Mouse (Mus musculus): ENCODE data around the gene Fbxo2. TPM values are rescaled to one million over a fixed set of nuclear protein-coding genes. Genes with fewer than 3 reads are reported as not detected.
"Not testable (repeated sequence)": the region's sequence is repeated elsewhere in the genome, so short reads cannot be mapped to it uniquely, and the experiment has no call there.

Fbxo2 gene
- 1.3 and 2.8 TPM in 2 replicates for polyA plus RNA-seq (2014; fragmentation: Nextera tagmentation; extraction: Ambion mirVana)

DNA sequence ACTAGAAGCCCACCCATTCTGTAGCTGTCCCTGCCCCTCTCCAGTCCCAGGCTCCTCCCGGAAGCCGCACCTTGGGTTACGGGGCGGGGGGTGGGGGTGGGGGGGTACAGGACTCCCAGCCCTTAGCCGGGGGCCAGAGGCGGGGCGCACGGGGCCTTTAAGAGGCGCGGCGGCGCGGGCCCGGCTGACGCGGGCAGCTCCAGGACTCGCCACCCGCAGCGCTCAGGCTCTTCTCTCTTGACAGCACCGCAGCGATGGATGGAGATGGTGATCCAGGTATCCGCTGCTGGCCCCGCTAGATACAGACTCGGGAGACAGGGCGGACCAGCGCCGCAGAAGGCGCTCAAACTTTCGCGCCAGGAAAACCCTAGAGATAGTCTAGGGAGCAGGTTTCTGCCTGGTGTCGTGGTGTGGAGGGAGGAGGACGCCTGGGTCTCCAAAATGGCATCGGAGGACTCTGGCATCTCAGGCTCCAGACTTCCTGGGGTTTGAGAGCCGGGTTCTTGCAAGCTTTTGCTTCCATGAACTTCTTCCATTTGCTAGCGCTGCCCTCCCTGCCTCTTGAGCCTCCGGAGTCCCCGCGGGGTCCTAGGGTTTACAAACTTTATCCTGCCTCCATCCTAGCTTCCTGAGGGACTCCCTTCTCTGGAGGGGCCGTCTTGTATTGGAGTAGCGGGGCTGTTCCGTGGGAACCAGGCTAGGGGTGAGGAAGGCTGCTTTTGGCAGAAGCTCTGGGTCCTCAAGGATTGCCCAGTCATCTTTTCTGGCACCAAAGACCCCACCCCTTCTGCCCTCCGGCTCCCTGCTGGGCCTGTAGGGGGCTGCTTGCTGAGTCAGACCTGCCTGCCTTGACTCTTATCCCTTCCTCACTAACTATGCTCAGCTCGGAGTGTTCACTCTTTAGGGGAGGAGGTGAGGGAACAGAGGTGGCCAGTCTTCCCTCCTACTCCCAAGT lies at the start of gene Fbxo2, which contains the start of gene Fbxo44:
Gene Fbxo2, plus strand, starts transcription at position 186 of the 955 bp plus-strand sequence.
Gene Fbxo44, minus strand, starts transcription at position 47 of the 955 bp plus-strand sequence.
- peak within 1 kb of the TSS; percentile 50 for H3K4me3 ChIP-seq (ENCODE audit: low read depth, low read length)
- WGBS, result 2% methylated on average over 40 of the region's 43 CpGs
- H3K4me1 ChIP-seq (ENCODE audit: control insufficient read depth, insufficient read depth, low read length), result peaks cover 17% of the 10 kb centered on the region
- H3K27me3 ChIP-seq (ENCODE audit: control insufficient read depth, insufficient read depth, low read length), result peaks cover 47% of the 10 kb centered on the region
- ATAC-seq (ENCODE audit: insufficient read depth, low FRiP score, low TSS enrichment) (peak; percentile 21; the same call in 1 of the 2 replicates), DNase-seq (ENCODE audit: low spot score) (no peak)
- no peaks in the 10 kb centered on the region for H3K9me3 ChIP-seq (ENCODE audit: control insufficient read depth, low read length)
- peak within 1 kb of the TSS; percentile 92 for H3K4me2 ChIP-seq (ENCODE audit: low read depth)
- peak within 1 kb of the TSS; percentile 74 for H3K27ac ChIP-seq (ENCODE audit: low read depth, low read length)
- H3K9ac ChIP-seq (ENCODE audit: low read length), result peak within 1 kb of the TSS; percentile 67
- peaks cover 4% of the 10 kb centered on the region for H3K36me3 ChIP-seq (ENCODE audit: control insufficient read depth, insufficient read depth, low read length)

DNA sequence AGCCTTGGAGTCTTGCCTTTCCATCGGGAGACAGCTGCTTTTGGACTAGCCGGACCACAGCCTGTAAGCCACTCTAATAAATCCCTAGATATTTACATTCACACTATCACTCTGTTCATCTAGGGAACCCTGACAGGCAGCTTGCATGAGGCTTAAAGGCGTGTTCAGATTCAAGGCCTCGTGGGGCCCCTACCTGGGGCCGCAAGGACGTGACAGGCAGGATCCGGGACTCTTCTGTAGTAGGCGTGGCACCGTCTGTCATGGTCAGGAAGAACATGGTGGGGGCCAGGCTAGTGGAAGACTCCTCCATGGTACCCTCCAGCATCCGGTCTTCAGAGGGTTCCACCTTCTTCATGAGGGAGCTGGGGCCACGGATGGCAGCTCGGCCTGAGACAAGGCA lies 47.9 kb upstream of the Fbxo2 start:
- Histone ChIP-seq H3K4me3 (ENCODE audit: low read depth, low read length) (no peak overlapping the region), H3K36me3 (ENCODE audit: control insufficient read depth, insufficient read depth, low read length) (no peaks in the 10 kb centered on the region), H3K27ac (ENCODE audit: low read depth, low read length) (no peak overlapping the region), H3K9me3 (ENCODE audit: control insufficient read depth, low read length) (no peaks in the 10 kb centered on the region), H3K4me2 (ENCODE audit: low read depth) (no peak overlapping the region), H3K27me3 (ENCODE audit: control insufficient read depth, insufficient read depth, low read length) (no peaks in the 10 kb centered on the region), H3K9ac (ENCODE audit: low read length) (no peak overlapping the region), H3K4me1 (ENCODE audit: control insufficient read depth, insufficient read depth, low read length) (peaks cover 12% of the 10 kb centered on the region)
- DNase-seq (ENCODE audit: low spot score), result no peak
- 88% methylated on average over 12 of the region's 12 CpGs for WGBS
- no peak for ATAC-seq (ENCODE audit: insufficient read depth, low FRiP score, low TSS enrichment)

DNA sequence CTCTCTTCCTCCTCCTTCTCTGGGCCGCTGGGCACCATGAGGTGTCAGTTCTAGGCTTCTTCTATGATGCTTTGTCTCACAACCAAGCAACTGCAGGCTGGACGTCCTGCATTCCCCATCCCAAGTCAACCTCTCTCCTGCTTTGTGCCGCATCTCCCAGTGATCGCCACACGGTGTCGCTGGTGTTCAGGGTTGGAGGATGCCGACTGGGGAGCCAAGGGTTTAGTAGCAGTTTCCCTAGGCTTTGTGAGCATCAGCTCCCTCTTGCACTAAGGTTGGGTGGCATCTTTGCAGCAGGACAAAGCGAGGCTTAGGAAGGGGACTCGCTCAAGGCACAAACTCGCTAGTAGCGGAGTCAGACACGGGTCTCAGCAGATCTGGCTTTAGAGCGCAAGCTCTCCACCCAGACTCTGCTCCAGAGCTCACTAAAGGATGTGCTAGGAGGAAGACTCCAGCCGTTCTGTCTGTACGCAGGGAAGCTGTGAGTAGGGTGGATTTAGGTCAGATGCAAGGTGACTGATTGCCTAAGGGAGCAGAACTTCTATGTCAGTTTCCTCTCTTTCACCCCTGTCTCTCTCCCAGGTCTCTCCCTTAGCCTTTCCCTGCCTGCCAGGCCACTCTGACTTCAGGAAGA lies 45.5 kb upstream of the Fbxo2 start:
- ATAC-seq (ENCODE audit: insufficient read depth, low FRiP score, low TSS enrichment) (peak; percentile 70), DNase-seq (ENCODE audit: low spot score) (peak; percentile 93)
- 5% methylated on average over 15 of the region's 15 CpGs for WGBS
- Histone ChIP-seq H3K4me3 (ENCODE audit: low read depth, low read length) (no peak overlapping the region), H3K4me1 (ENCODE audit: control insufficient read depth, insufficient read depth, low read length) (peaks cover 2% of the 10 kb centered on the region; the same call in 1 of the 2 replicates), H3K4me2 (ENCODE audit: low read depth) (no peak overlapping the region), H3K9ac (ENCODE audit: low read length) (no peak overlapping the region), H3K27me3 (ENCODE audit: control insufficient read depth, insufficient read depth, low read length) (no peaks in the 10 kb centered on the region), H3K27ac (ENCODE audit: low read depth, low read length) (no peak overlapping the region), H3K36me3 (ENCODE audit: control insufficient read depth, insufficient read depth, low read length) (no peaks in the 10 kb centered on the region), H3K9me3 (ENCODE audit: control insufficient read depth, low read length) (no peaks in the 10 kb centered on the region)

DNA sequence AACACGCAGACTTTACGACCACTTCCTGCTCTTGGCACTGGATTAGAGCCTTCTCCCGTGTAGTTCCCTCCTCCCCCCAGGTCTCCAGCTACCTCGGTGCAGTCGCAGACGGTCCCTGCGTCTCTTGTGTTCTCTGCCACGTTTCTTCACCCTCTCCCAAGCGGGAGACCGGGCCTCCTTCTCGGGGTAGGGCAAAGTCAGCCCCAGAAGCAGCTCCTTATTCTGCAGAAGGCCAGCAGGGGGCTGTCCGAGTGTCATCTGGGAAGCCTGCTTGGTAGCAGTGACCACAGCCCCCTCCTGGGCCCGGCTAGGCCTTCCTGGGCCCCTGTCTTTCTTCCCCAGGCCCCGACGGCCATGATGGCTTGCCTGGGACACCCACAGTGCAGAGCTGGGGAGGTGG lies 45.0 kb upstream of the Fbxo2 start:
- Histone ChIP-seq H3K9me3 (ENCODE audit: control insufficient read depth, low read length) (no peaks in the 10 kb centered on the region), H3K4me3 (ENCODE audit: low read depth, low read length) (no peak overlapping the region), H3K4me2 (ENCODE audit: low read depth) (no peak overlapping the region), H3K27me3 (ENCODE audit: control insufficient read depth, insufficient read depth, low read length) (no peaks in the 10 kb centered on the region), H3K4me1 (ENCODE audit: control insufficient read depth, insufficient read depth, low read length) (peaks cover 2% of the 10 kb centered on the region; the same call in 1 of the 2 replicates), H3K27ac (ENCODE audit: low read depth, low read length) (0 out of 2 replicates have a peak overlapping the region, but pooled peaks have one; percentile 3), H3K36me3 (ENCODE audit: control insufficient read depth, insufficient read depth, low read length) (no peaks in the 10 kb centered on the region), H3K9ac (ENCODE audit: low read length) (0 out of 2 replicates have a peak overlapping the region, but pooled peaks have one; percentile 35)
- ATAC-seq (ENCODE audit: insufficient read depth, low FRiP score, low TSS enrichment) (no peak; the same call in 1 of the 2 replicates), DNase-seq (ENCODE audit: low spot score) (peak; percentile 57)
- 7% methylated on average over 15 of the region's 15 CpGs for WGBS

DNA sequence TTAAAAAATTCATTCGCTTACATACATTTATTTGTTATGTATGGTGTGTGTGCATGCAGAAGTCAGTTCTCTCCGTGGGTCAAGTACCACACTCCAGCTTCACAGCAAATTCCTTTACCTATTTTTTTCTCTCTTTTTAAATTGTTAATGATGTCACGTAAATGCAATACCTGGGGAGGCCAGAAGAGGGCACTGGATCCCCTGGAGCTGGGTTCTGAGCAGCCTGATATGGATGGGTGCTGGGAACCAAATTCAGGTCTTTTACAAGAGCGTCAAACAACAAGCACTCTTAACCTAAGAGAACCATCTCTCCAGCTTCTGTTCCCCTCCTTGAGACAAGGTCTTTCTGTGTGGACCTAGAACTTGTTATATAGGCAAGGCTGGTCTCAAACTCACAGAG lies 43.8 kb upstream of the Fbxo2 start:
- H3K36me3 ChIP-seq (ENCODE audit: control insufficient read depth, insufficient read depth, low read length), result no peaks in the 10 kb centered on the region
- no peak overlapping the region for H3K4me3 ChIP-seq (ENCODE audit: low read depth, low read length)
- H3K4me1 ChIP-seq (ENCODE audit: control insufficient read depth, insufficient read depth, low read length), result peaks cover 2% of the 10 kb centered on the region; the same call in 1 of the 2 replicates
- ATAC-seq (ENCODE audit: insufficient read depth, low FRiP score, low TSS enrichment), result no peak
- DNase-seq (ENCODE audit: low spot score), result no peak
- H3K4me2 ChIP-seq (ENCODE audit: low read depth), result no peak overlapping the region
- H3K27ac ChIP-seq (ENCODE audit: low read depth, low read length), result no peak overlapping the region
- WGBS, result 82% methylated on average over 4 of the region's 4 CpGs
- no peaks in the 10 kb centered on the region for H3K27me3 ChIP-seq (ENCODE audit: control insufficient read depth, insufficient read depth, low read length)
- no peaks in the 10 kb centered on the region for H3K9me3 ChIP-seq (ENCODE audit: control insufficient read depth, low read length)
- H3K9ac ChIP-seq (ENCODE audit: low read length), result no peak overlapping the region

DNA sequence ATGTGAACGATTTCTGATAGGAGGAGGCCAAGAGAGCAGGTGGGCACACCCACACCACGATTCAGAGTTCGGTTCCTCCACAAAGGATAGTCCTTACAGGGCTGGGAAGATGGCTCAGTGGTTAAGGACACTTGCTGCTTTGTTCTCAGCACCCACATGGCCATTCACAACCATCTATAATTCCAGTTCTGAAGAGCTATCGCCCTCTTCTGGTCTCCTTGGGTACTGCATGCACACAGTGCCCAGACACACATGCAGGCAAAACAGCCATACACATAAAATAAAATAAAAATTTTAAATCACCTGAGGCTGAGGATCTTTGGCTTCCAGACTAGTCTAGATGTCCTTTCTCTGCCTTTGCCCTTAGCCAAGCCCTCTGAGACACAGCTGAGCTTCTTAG lies 43.0 kb upstream of the Fbxo2 start:
- DNase-seq (ENCODE audit: low spot score) (no peak), ATAC-seq (ENCODE audit: insufficient read depth, low FRiP score, low TSS enrichment) (no peak)
- WGBS, result 73% methylated on average over 4 of the region's 4 CpGs
- Histone ChIP-seq H3K9ac (ENCODE audit: low read length) (no peak overlapping the region), H3K36me3 (ENCODE audit: control insufficient read depth, insufficient read depth, low read length) (no peaks in the 10 kb centered on the region), H3K4me2 (ENCODE audit: low read depth) (no peak overlapping the region), H3K4me1 (ENCODE audit: control insufficient read depth, insufficient read depth, low read length) (peaks cover 2% of the 10 kb centered on the region; the same call in 1 of the 2 replicates), H3K4me3 (ENCODE audit: low read depth, low read length) (no peak overlapping the region), H3K27me3 (ENCODE audit: control insufficient read depth, insufficient read depth, low read length) (no peaks in the 10 kb centered on the region), H3K27ac (ENCODE audit: low read depth, low read length) (no peak overlapping the region), H3K9me3 (ENCODE audit: control insufficient read depth, low read length) (no peaks in the 10 kb centered on the region)

DNA sequence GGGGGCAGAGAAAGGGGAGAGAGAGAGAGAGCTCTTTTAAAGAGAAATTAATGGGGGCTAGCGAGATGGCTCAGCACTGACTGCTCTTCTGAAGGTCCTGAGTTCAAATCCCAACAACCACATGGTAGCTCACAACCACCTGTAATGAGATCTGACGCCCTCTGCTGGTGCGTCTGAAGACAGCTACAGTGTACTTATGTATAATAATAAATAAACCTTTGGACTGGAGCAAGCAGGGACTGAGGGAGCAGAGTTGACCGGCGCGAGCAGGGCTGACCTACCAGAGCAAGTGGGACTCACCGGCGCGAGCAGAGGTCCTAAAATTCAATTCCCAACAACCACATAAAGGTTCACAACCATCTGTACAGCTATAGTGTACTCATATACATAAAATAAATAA lies 40.8 kb upstream of the Fbxo2 start:
- DNase-seq (ENCODE audit: low spot score); H3K4me3 ChIP-seq (ENCODE audit: low read depth, low read length); H3K9ac ChIP-seq (ENCODE audit: low read length); H3K27ac ChIP-seq (ENCODE audit: low read depth, low read length); H3K27me3 ChIP-seq (ENCODE audit: control insufficient read depth, insufficient read depth, low read length); H3K9me3 ChIP-seq (ENCODE audit: control insufficient read depth, low read length); H3K4me1 ChIP-seq (ENCODE audit: control insufficient read depth, insufficient read depth, low read length); ATAC-seq (ENCODE audit: insufficient read depth, low FRiP score, low TSS enrichment); H3K36me3 ChIP-seq (ENCODE audit: control insufficient read depth, insufficient read depth, low read length); H3K4me2 ChIP-seq (ENCODE audit: low read depth): not testable (repeated sequence)
- WGBS, result 88% methylated on average over 9 of the region's 9 CpGs

DNA sequence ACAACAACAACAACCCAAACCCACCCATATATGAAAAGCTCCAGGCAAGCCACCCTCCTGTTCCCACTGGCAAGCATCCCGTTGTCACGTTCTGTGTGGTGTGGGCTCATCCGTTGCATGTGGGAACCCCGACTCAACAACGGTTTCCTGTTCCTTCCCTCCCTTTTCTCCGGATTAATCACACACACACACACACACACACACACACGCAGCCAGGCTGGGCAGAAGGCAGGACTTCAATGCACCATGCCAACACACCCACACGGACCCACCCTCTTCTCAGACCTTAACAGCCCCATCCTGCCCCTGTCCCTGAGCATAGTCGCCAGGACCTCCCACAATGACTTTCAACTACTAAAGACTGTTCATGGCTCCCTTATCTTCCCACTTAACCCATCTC lies 39.9 kb upstream of the Fbxo2 start:
- Histone ChIP-seq H3K4me1 (ENCODE audit: control insufficient read depth, insufficient read depth, low read length) (peaks cover 2% of the 10 kb centered on the region; the same call in 1 of the 2 replicates), H3K4me3 (ENCODE audit: low read depth, low read length) (no peak overlapping the region), H3K27ac (ENCODE audit: low read depth, low read length) (no peak overlapping the region), H3K9ac (ENCODE audit: low read length) (no peak overlapping the region), H3K27me3 (ENCODE audit: control insufficient read depth, insufficient read depth, low read length) (no peaks in the 10 kb centered on the region), H3K4me2 (ENCODE audit: low read depth) (no peak overlapping the region), H3K9me3 (ENCODE audit: control insufficient read depth, low read length) (no peaks in the 10 kb centered on the region), H3K36me3 (ENCODE audit: control insufficient read depth, insufficient read depth, low read length) (no peaks in the 10 kb centered on the region)
- DNase-seq (ENCODE audit: low spot score) (no peak), ATAC-seq (ENCODE audit: insufficient read depth, low FRiP score, low TSS enrichment) (no peak)
- 86% methylated on average over 9 of the region's 9 CpGs for WGBS

All from neural tube, embryonic 11.5 days (tissue).